Mouse (Mus musculus): Measurements from ENCODE around the gene Nyap2. TPM values are rescaled to one million over a fixed set of nuclear protein-coding genes. Genes with fewer than 3 reads are reported as not detected.

Nyap2 gene
- polyA plus RNA-seq, 1 experiment from 2014 or later: 0.55 TPM

DNA sequence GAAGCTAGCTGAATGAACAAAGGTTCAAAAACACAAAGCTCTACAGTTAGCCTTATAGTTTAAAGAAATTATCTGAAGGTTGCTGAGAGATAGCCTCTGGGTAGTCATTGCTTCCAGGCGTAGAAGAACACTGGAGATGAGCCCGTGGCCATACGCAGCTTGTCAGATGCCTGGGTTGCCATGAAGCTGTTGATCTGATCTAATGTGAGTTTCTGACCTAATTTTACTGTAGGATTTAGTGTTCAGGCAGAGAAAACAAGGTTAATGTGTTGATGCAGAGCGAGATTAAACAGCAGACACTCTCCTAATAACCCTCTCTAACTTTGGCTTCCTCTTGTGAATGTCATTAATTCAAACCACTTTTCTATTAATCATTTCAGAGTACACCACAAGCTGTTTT lies 16.1 kb downstream of the Nyap2 start:
- Histone ChIP-seq H3K9ac (no peak overlapping the region), H3K27me3 (replicated peaks) (no peaks in the 10 kb centered on the region), H3K36me3 (no peaks in the 10 kb centered on the region), H3K4me3 (replicated peaks) (no peak overlapping the region), H3K9me3 (no peaks in the 10 kb centered on the region), H3K4me2 (no peak overlapping the region), H3K27ac (no peak overlapping the region), H3K4me1 (no peaks in the 10 kb centered on the region)
- WGBS: 89% methylated on average over 4 of the region's 4 CpGs
- no peak for ATAC-seq (ENCODE audit: insufficient read depth, low FRiP score, low read depth)

DNA sequence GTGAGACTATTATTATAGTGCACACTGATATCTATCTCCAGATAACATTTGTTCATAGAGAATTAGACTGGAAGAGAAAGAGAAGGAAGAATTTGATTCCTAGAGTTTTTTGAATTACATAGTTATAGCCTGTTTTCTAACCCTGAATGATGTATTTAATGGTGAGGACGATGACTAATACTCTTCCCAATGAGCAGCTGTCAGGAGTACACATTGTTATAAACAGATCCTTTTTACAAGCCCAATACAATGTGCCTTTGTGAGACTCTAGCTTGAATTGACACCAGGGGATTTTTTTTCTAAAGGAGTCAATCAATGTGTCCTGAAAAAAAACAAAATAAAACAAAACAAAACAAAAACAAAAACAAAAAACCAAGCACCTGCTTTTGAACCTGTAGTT lies 22.2 kb downstream of the Nyap2 start:
- WGBS: 58% methylated on average over 1 of the region's 1 CpGs
- no peaks in the 10 kb centered on the region for H3K27me3 ChIP-seq (replicated peaks)
- no peaks in the 10 kb centered on the region for H3K36me3 ChIP-seq
- no peak overlapping the region for H3K27ac ChIP-seq
- H3K4me2 ChIP-seq: no peak overlapping the region
- H3K9ac ChIP-seq: no peak overlapping the region
- H3K9me3 ChIP-seq: no peaks in the 10 kb centered on the region
- no peak overlapping the region for H3K4me3 ChIP-seq (replicated peaks)
- H3K4me1 ChIP-seq: no peaks in the 10 kb centered on the region
- ATAC-seq (ENCODE audit: insufficient read depth, low FRiP score, low read depth): no peak

DNA sequence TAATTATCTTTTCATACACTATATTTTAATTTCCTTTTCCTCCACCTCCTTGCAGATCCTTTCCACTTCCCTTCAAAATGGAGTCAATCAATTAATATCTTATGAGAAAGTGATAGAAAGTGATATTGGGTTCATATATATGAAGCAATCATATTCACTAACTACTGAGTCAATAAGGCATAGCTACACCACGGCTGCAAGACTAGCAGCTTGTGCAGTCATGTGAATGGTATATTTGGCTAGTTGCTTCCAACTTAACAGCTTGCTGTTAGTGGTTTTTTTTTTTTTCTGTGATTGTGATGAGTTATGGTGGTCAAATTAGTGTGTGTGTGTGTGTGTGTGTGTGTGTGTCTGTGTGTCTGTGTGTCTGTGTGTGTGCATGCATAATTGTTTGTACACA lies 25.0 kb downstream of the Nyap2 start:
- Histone ChIP-seq H3K36me3 (no peaks in the 10 kb centered on the region), H3K4me2 (no peak overlapping the region), H3K27me3 (replicated peaks) (no peaks in the 10 kb centered on the region), H3K9ac (no peak overlapping the region), H3K4me1 (no peaks in the 10 kb centered on the region), H3K9me3 (no peaks in the 10 kb centered on the region), H3K4me3 (replicated peaks) (no peak overlapping the region), H3K27ac (no peak overlapping the region)
- WGBS: 82% methylated on average over 1 of the region's 1 CpGs
- no peak for ATAC-seq (ENCODE audit: insufficient read depth, low FRiP score, low read depth)

DNA sequence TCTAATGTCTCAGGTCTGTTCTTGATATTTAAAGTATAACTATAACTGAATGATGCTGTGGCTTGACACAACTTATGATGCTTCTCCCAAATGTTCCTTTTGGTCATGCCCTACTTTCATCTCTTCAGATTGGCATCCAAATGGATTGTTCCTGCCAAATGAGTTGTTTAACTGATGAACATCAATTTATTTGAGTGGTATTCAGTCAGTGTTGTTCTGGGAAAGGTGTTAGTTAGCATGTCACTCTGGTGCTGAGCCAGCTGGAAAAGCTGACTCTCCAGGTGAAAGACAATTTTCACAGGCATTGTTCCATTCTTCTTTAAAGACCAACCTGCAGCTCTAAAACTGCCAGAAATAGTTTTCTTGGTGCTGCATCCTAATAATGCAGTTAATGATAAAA lies 43.0 kb downstream of the Nyap2 start:
- no peak for ATAC-seq (ENCODE audit: insufficient read depth, low FRiP score, low read depth)
- Histone ChIP-seq H3K27me3 (replicated peaks) (no peaks in the 10 kb centered on the region), H3K9me3 (no peaks in the 10 kb centered on the region), H3K36me3 (no peaks in the 10 kb centered on the region), H3K27ac (no peak overlapping the region), H3K4me2 (no peak overlapping the region), H3K9ac (no peak overlapping the region), H3K4me1 (no peaks in the 10 kb centered on the region), H3K4me3 (replicated peaks) (no peak overlapping the region)

DNA sequence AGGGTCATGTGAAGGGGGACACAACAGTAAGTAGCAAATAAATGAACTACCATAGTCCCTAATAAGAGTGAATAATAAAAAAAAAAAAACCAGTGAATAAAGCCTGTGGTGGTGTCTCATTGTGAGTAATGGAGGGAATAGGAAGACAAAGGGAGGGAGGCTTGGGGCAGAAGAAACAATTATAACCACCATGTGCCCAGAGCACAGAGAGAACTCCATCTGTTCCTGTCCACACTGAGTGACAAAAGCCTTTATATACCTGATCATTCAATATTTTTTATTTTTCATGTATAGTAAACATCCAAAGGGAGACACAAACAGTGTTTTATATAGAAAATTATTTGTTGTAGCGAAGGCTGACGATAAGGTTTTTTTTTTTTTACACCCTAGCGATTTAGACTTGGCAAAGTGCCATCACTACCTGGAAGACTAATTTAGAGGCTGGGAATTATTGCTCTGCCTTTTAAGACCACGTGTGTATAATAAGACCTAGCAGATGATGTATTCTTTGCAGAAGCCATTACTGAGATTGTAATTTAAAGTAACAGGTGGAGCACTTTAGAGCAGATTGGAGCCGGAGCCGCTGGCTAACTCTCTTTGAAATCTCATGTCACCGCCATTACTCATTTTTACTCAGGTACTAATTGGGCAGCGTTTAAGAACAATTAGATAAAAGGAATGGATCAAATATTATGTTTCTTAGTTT lies 55.4 kb downstream of the Nyap2 start:
- H3K9ac ChIP-seq: no peak overlapping the region
- no peak overlapping the region for H3K4me3 ChIP-seq (replicated peaks)
- H3K36me3 ChIP-seq: no peaks in the 10 kb centered on the region
- H3K9me3 ChIP-seq: no peaks in the 10 kb centered on the region
- 64% methylated on average over 8 of the region's 8 CpGs for WGBS
- no peak overlapping the region for H3K27ac ChIP-seq
- ATAC-seq (ENCODE audit: insufficient read depth, low FRiP score, low read depth): no peak
- H3K4me2 ChIP-seq: no peak overlapping the region
- no peaks in the 10 kb centered on the region for H3K27me3 ChIP-seq (replicated peaks)
- no peaks in the 10 kb centered on the region for H3K4me1 ChIP-seq

DNA sequence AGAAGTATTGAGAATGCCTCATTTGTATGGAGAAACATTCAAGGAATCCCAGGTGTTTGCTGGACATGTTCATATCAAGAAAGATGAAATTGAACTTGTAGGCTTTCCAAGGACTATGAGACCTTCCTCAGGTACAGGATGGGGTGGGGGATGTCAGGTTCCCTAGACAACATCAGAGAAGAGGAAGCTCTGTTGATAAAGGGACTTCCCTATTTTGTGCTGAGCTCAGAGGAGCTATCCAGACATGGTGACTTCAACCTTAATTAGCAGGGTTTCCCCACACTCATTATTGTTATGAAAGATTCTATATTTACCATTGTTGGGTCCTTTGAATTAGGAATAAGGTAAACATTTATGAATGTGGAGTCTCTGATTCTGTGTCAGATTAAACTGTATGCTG lies 67.1 kb downstream of the Nyap2 start:
- no peaks in the 10 kb centered on the region for H3K36me3 ChIP-seq
- no peaks in the 10 kb centered on the region for H3K9me3 ChIP-seq
- H3K4me3 ChIP-seq (replicated peaks): no peak overlapping the region
- H3K27ac ChIP-seq: no peak overlapping the region
- no peaks in the 10 kb centered on the region for H3K27me3 ChIP-seq (replicated peaks)
- H3K4me2 ChIP-seq: no peak overlapping the region
- no peaks in the 10 kb centered on the region for H3K4me1 ChIP-seq
- H3K9ac ChIP-seq: no peak overlapping the region
- no peak for ATAC-seq (ENCODE audit: insufficient read depth, low FRiP score, low read depth)

DNA sequence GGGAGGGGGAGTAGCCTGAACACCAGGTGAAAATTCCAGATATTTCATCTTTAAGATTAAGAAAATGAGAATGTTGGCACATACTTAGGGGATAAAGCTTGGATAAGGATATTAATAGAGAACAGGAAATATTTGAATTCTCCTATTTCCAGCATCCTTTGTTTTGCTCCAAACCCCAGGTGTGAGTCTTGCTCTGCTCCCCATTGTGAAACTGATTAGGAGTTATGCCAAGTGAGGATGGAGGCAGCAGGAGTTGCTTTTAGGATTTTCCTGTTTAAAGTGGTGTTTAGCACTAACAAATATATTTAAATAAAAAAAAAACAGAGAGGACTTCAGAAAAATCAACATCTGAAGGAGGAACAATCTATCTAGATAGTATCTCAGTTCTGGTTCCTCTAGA lies 68.8 kb downstream of the Nyap2 start:
- H3K9me3 ChIP-seq: no peaks in the 10 kb centered on the region
- no peaks in the 10 kb centered on the region for H3K36me3 ChIP-seq
- no peak for ATAC-seq (ENCODE audit: insufficient read depth, low FRiP score, low read depth)
- H3K4me1 ChIP-seq: no peaks in the 10 kb centered on the region
- H3K9ac ChIP-seq: no peak overlapping the region
- H3K4me2 ChIP-seq: no peak overlapping the region
- no peak overlapping the region for H3K4me3 ChIP-seq (replicated peaks)
- H3K27me3 ChIP-seq (replicated peaks): no peaks in the 10 kb centered on the region
- H3K27ac ChIP-seq: no peak overlapping the region

DNA sequence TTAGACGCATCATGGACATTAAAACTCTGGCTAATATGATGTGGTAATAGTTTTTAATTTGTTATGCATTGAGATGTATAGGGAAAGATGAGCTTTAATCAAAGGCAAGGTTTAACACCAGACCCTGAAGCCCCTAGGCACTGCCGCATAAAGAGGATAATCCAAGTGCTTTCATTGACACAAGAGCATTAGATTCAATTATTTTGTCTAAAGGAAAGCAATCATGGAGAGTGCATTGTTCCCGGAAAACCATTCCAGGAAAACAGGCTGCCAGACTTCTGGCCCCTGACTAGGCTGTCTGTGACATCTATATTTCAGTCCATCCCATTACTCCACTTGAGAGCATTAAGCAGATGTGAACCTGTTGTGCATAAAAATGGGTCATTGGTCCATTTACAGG lies 92.5 kb downstream of the Nyap2 start:
- H3K27me3 ChIP-seq (replicated peaks): no peaks in the 10 kb centered on the region
- ATAC-seq (ENCODE audit: insufficient read depth, low FRiP score, low read depth): no peak
- H3K9me3 ChIP-seq: no peaks in the 10 kb centered on the region
- no peak overlapping the region for H3K9ac ChIP-seq
- H3K36me3 ChIP-seq: no peaks in the 10 kb centered on the region
- H3K4me3 ChIP-seq (replicated peaks): no peak overlapping the region
- no peaks in the 10 kb centered on the region for H3K4me1 ChIP-seq
- H3K27ac ChIP-seq: no peak overlapping the region
- 83% methylated on average over 3 of the region's 3 CpGs for WGBS
- H3K4me2 ChIP-seq: no peak overlapping the region

DNA sequence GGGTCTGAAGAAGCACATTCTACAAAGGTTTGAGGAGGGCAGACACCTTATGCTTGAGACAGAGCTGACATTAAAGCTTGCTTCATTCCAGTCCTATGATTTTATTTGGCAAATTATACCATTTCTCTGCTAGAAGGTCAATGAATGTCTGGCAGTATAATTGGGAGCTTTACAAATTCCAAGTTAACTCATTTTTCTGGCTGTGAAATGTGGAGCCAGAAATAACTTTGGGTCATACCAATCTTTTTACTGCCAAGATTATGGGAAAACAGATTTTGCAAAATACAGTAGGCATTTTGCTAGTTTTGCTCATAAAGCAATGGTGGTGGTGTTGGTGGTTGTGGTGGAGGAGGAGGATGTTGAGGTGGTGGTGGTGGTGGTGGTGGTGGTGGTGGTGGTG lies 96.0 kb downstream of the Nyap2 start:
- H3K9me3 ChIP-seq: no peaks in the 10 kb centered on the region
- no peaks in the 10 kb centered on the region for H3K36me3 ChIP-seq
- H3K4me2 ChIP-seq: no peak overlapping the region
- no peaks in the 10 kb centered on the region for H3K4me1 ChIP-seq
- H3K27me3 ChIP-seq (replicated peaks): no peaks in the 10 kb centered on the region
- H3K27ac ChIP-seq: no peak overlapping the region
- ATAC-seq (ENCODE audit: insufficient read depth, low FRiP score, low read depth): no peak
- H3K4me3 ChIP-seq (replicated peaks): no peak overlapping the region
- no peak overlapping the region for H3K9ac ChIP-seq

DNA sequence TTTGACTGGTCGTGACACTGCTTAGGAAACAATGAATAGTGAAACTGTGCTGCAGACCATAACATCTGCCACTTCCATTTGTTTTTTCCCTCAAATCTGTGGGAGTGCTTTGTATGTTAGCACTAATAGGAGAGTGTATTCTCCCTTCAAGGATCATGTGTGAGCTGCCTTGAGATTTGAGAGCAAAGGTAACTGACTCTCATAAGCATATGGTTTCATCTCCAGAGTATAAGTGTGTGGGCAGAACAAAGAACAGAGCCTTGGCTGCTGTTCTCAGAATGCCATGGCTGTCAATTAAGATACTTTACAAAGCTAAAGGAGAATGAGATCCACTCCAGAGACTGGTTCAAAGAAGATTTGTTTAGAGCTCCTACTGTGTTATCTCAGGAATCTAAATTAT lies 96.6 kb downstream of the Nyap2 start:
- no peaks in the 10 kb centered on the region for H3K27me3 ChIP-seq (replicated peaks)
- H3K4me3 ChIP-seq (replicated peaks): no peak overlapping the region
- H3K9me3 ChIP-seq: no peaks in the 10 kb centered on the region
- H3K36me3 ChIP-seq: no peaks in the 10 kb centered on the region
- H3K4me2 ChIP-seq: no peak overlapping the region
- no peak overlapping the region for H3K27ac ChIP-seq
- no peaks in the 10 kb centered on the region for H3K4me1 ChIP-seq
- 73% methylated on average over 1 of the region's 1 CpGs for WGBS
- ATAC-seq (ENCODE audit: insufficient read depth, low FRiP score, low read depth): no peak
- no peak overlapping the region for H3K9ac ChIP-seq

DNA sequence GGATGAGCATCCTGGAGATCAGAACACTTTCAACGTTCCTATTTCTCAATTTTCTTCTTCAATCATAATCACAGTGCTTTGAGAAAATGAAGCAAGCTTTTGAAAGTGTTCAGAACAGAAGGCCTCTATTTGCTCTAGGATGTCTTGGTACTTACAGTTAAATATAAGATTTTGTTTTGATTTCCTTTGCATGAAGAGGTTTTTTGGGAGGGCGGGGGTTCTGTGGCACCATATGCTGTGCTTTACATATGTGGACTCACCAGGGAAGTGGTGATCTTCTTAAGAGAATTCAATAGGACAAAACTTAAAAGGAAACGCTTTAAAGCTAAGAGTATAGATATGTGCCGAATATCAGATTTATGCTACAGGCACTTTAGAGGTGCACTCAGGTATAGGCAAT lies 103.0 kb downstream of the Nyap2 start:
- no peak overlapping the region for H3K27ac ChIP-seq
- H3K4me1 ChIP-seq: no peaks in the 10 kb centered on the region
- no peak overlapping the region for H3K9ac ChIP-seq
- H3K36me3 ChIP-seq: no peaks in the 10 kb centered on the region
- no peaks in the 10 kb centered on the region for H3K27me3 ChIP-seq (replicated peaks)
- H3K4me3 ChIP-seq (replicated peaks): no peak overlapping the region
- no peaks in the 10 kb centered on the region for H3K9me3 ChIP-seq
- no peak for ATAC-seq (ENCODE audit: insufficient read depth, low FRiP score, low read depth)
- 91% methylated on average over 4 of the region's 4 CpGs for WGBS
- no peak overlapping the region for H3K4me2 ChIP-seq

DNA sequence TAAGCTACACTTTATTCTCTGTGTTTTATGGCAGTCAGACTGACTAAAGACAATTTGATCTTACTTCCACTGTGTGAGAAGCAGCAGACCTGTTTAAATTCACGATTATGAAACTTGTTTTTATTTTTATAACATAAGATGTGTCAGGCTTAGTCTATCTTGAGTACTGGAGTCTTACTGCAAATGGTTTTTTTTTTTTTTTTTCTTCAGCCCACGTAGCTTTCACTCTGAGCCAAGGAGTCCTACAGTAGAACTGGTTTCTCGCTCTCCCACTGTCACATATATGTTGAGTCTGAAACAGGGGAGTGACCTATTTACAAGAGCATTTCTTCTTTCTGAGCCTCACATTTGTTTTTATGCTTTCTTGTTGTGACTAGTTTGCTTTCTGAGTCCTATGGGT lies 103.9 kb downstream of the Nyap2 start:
- H3K36me3 ChIP-seq: no peaks in the 10 kb centered on the region
- H3K9me3 ChIP-seq: no peaks in the 10 kb centered on the region
- no peak for ATAC-seq (ENCODE audit: insufficient read depth, low FRiP score, low read depth)
- 71% methylated on average over 3 of the region's 3 CpGs for WGBS
- no peak overlapping the region for H3K27ac ChIP-seq
- no peak overlapping the region for H3K9ac ChIP-seq
- H3K4me1 ChIP-seq: no peaks in the 10 kb centered on the region
- no peak overlapping the region for H3K4me2 ChIP-seq
- no peaks in the 10 kb centered on the region for H3K27me3 ChIP-seq (replicated peaks)
- no peak overlapping the region for H3K4me3 ChIP-seq (replicated peaks)

DNA sequence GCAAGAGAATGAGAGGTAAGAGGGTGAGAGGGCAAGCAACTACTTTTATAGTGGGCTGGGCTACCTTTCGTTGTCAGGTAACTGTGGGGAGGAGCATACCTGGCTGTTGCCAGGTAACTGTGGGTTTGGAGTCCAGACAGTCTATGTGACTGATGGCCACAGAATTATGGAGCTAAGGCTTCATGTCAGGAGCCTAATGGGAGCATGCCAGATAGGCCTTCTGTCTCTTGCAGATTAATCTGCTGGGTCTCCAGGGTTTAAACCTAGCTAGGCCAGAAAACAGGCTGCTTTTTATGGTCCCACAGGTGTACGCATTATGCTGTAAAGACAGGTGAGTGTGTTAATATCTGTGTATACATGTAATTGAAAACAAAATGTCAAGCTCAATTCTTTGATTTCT lies 132.8 kb downstream of the Nyap2 start:
- no peaks in the 10 kb centered on the region for H3K27me3 ChIP-seq (replicated peaks)
- H3K9me3 ChIP-seq: no peaks in the 10 kb centered on the region
- H3K36me3 ChIP-seq: no peaks in the 10 kb centered on the region
- ATAC-seq (ENCODE audit: insufficient read depth, low FRiP score, low read depth): no peak
- H3K4me3 ChIP-seq (replicated peaks): no peak overlapping the region
- no peak overlapping the region for H3K9ac ChIP-seq
- no peaks in the 10 kb centered on the region for H3K4me1 ChIP-seq
- H3K4me2 ChIP-seq: no peak overlapping the region
- WGBS: 81% methylated on average over 2 of the region's 2 CpGs
- H3K27ac ChIP-seq: no peak overlapping the region
